Mouse (Mus musculus) lung, postnatal 0 days (tissue): ENCODE results near the gene Ggt1.

Experiments
- CTCF ChIP-seq: IDR thresholded peaks from 2 replicates; pipeline ENCODE4 v1.5.1; 2016; ENCODE audit warnings: antibody characterized with exemption, mild to moderate bottlenecking
- EP300 ChIP-seq: IDR thresholded peaks from 2 replicates; pipeline ENCODE4 v1.6.1; 2016; ENCODE audit warnings: antibody characterized with exemption, mild to moderate bottlenecking, control low read depth

DNA sequence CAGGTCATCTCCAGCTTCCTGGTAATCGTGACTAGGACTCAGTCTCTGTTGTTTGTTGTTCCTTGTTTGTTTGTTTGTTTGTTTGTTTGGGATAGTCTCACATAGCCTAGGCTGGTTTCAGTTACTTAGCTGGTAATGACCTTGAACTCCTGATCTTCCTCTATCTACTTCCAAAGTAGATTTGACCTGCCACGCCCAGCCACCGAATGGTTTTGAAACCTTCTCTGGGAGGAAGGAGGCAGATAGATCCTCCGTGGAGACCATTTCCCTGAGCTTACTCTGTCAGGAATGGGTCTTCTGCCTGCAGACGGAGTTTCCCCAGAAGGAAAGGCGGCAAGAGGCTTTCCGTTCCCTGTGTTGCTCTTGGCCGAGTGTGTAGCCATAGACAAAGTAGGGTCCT lies 1.2 kb downstream of the Ggt1 start:
- TF ChIP-seq CTCF: no peak
- TF ChIP-seq EP300: no peak
